21 mouse cellular contexts compared by ENCODE assay signal in genomic region chr6:149354826-149355495, GRCm38 (mm10). TPM values are rescaled to one million over a fixed set of nuclear protein-coding genes. Genes with fewer than 3 reads are reported as not detected.
DNase-seq lines count a peak whose midpoint lies in the region; ATAC-seq and TF ChIP-seq lines count a peak whose summit lies in the region.
"Had no signal": no experiment of that assay in that cellular context is flagged by ENCODE, and none has a peak within 500 bp of the region (broad histone marks: within the 10 kb centered on the region; RNA-seq: fewer than 3 reads in every experiment).

No protein-coding gene starts in this region.

- no peaks in the 10 kb centered on the region for H3K79me2 ChIP-seq in MEL (ENCODE audit: control insufficient read depth, insufficient read depth, low read length, poor library complexity)

- no peaks in the 10 kb centered on the region for H3K4me1 ChIP-seq in limb, embryonic 13.5 days
- no peaks in the 10 kb centered on the region for H3K4me1 ChIP-seq in limb, embryonic 10.5 days
- peaks cover 0 to 3% of the 10 kb centered on the region in 2 experiments; a peak in 2 of 4 replicates for H3K4me1 ChIP-seq in MEL (ENCODE audit: control insufficient read depth in 1 of 2, insufficient read depth in 2 of 2, low read length in 2 of 2)
- H3K4me1 ChIP-seq: embryonic facial prominence, embryonic 12.5 days; forebrain, embryonic 15.5 days; hindbrain, embryonic 13.5 days; liver, embryonic 13.5 days; midbrain, embryonic 13.5 days; stomach, embryonic 15.5 days had no signal

- no peaks in the 10 kb centered on the region for H3K27me3 ChIP-seq in limb, embryonic 13.5 days
- no peaks in the 10 kb centered on the region for H3K27me3 ChIP-seq in limb, embryonic 10.5 days (ENCODE audit: low read depth, poor library complexity, severe bottlenecking)
- H3K27me3 ChIP-seq in MEL (ENCODE audit: control insufficient read depth in 1 of 2, insufficient read depth in 2 of 2, low read length in 2 of 2), result no peaks in the 10 kb centered on the region
- H3K27me3 ChIP-seq in splenic B cell, adult 2 months (ENCODE audit: control insufficient read depth, insufficient read depth, low read length, poor library complexity, severe bottlenecking), result no peaks in the 10 kb centered on the region
- H3K27me3 ChIP-seq: embryonic facial prominence, embryonic 12.5 days; forebrain, embryonic 15.5 days; hindbrain, embryonic 13.5 days; liver, embryonic 13.5 days; midbrain, embryonic 13.5 days; stomach, embryonic 15.5 days had no signal

- WGBS in limb, embryonic 13.5 days, result 51% methylated on average over 4 of the region's 4 CpGs
- WGBS in limb, embryonic 10.5 days, result 80% methylated on average over 4 of the region's 4 CpGs

- no peak for DNase-seq in limb, embryonic 10.5 days (ENCODE audit: low spot score)
- DNase-seq in MEL (ENCODE audit: low read depth, low spot score), result peak; percentile 30
- DNase-seq in forelimb bud, embryonic 11.5 days (ENCODE audit: low read depth, low spot score), result peak; percentile 16
- peak; percentile 60 for DNase-seq in splenic B cell, adult 2 months (ENCODE audit: low read depth, low spot score)
- DNase-seq in layer of hippocampus, adult 9-11 months, result no peak
- DNase-seq in cerebellum, adult 9-11 months, result no peak
- DNase-seq: adrenal gland, postnatal 10 days; gastrocnemius, postnatal 10 days; heart, postnatal 10 days; kidney, postnatal 25 days; right cerebral cortex, postnatal 25 days; thymus, postnatal 14 days had no signal

- no peak for TF ChIP-seq EP300 in MEL (IDR thresholded peaks at IDR 0.05; ENCODE audit: low read depth in 1 of 2, low read length in 2 of 2)

- no peak overlapping the region for H3K4me3 ChIP-seq in limb, embryonic 13.5 days
- no peak overlapping the region for H3K4me3 ChIP-seq in limb, embryonic 10.5 days
- no peak overlapping the region for H3K4me3 ChIP-seq in MEL (ENCODE audit: control insufficient read depth in 1 of 2, insufficient read depth in 1 of 2, low read depth in 2 of 2, low read length in 2 of 2)
- H3K4me3 ChIP-seq: embryonic facial prominence, embryonic 12.5 days; forebrain, embryonic 15.5 days; hindbrain, embryonic 13.5 days; liver, embryonic 13.5 days; midbrain, embryonic 13.5 days; stomach, embryonic 15.5 days had no signal

- H3K9ac ChIP-seq in limb, embryonic 13.5 days, result no peak overlapping the region
- no peak overlapping the region for H3K9ac ChIP-seq in MEL (ENCODE audit: control insufficient read depth, low read depth, low read length, poor library complexity, severe bottlenecking)
- H3K9ac ChIP-seq: embryonic facial prominence, embryonic 12.5 days; forebrain, embryonic 15.5 days; hindbrain, embryonic 13.5 days; liver, embryonic 13.5 days; midbrain, embryonic 13.5 days; stomach, embryonic 15.5 days had no signal

- H3K4me2 ChIP-seq in limb, embryonic 13.5 days (replicated peaks), result no peak overlapping the region
- H3K4me2 ChIP-seq: embryonic facial prominence, embryonic 12.5 days; forebrain, embryonic 15.5 days; hindbrain, embryonic 13.5 days; liver, embryonic 13.5 days; midbrain, embryonic 13.5 days; stomach, embryonic 15.5 days had no signal

- ATAC-seq in limb, embryonic 13.5 days (ENCODE audit: low FRiP score, low read depth), result peak; percentile 75
- ATAC-seq: forebrain, embryonic 15.5 days; intestine, postnatal 0 days; lung, postnatal 0 days; midbrain, embryonic 13.5 days had no signal

- TF ChIP-seq CTCF in MEL (IDR thresholded peaks at IDR 0.05 in 2 of 3, conservative IDR thresholded peaks at IDR 0.05 in 1 of 3; ENCODE audit: control insufficient read depth in 1 of 3, insufficient read depth in 1 of 3, low read depth in 2 of 3, low read length in 3 of 3, poor library complexity in 1 of 3, severe bottlenecking in 1 of 3), result no peak

- H3K27ac ChIP-seq in limb, embryonic 13.5 days, result no peak overlapping the region
- H3K27ac ChIP-seq in limb, embryonic 10.5 days, result no peak overlapping the region
- peak overlapping the region; percentile 54 for H3K27ac ChIP-seq in MEL (ENCODE audit: control insufficient read depth, low read depth, low read length)
- H3K27ac ChIP-seq: embryonic facial prominence, embryonic 12.5 days; forebrain, embryonic 15.5 days; hindbrain, embryonic 13.5 days; liver, embryonic 13.5 days; midbrain, embryonic 13.5 days; stomach, embryonic 15.5 days had no signal

- no peak for TF ChIP-seq RAD21 in MEL (IDR thresholded peaks at IDR 0.05; ENCODE audit: low read depth, low read length)

- no peaks in the 10 kb centered on the region for H3K36me3 ChIP-seq in limb, embryonic 13.5 days
- no peaks in the 10 kb centered on the region for H3K36me3 ChIP-seq in limb, embryonic 10.5 days
- peaks cover 0 to 6% of the 10 kb centered on the region in 2 experiments; a peak in 2 of 4 replicates for H3K36me3 ChIP-seq in MEL (ENCODE audit: control insufficient read depth in 1 of 2, insufficient read depth in 2 of 2, low read length in 2 of 2)
- no peaks in the 10 kb centered on the region for H3K36me3 ChIP-seq in splenic B cell, adult 2 months (ENCODE audit: control insufficient read depth, insufficient read depth, low read length, poor library complexity, severe bottlenecking)
- H3K36me3 ChIP-seq: embryonic facial prominence, embryonic 12.5 days; forebrain, embryonic 15.5 days; hindbrain, embryonic 13.5 days; liver, embryonic 13.5 days; midbrain, embryonic 13.5 days; stomach, embryonic 15.5 days had no signal

- H3K9me3 ChIP-seq in limb, embryonic 13.5 days, result no peaks in the 10 kb centered on the region; the same call in 1 of the 2 replicates
- H3K9me3 ChIP-seq in limb, embryonic 10.5 days (replicated peaks), result no peaks in the 10 kb centered on the region
- H3K9me3 ChIP-seq in MEL (replicated peaks; ENCODE audit: insufficient read depth, low read length), result no peaks in the 10 kb centered on the region
- H3K9me3 ChIP-seq: embryonic facial prominence, embryonic 12.5 days; forebrain, embryonic 15.5 days; hindbrain, embryonic 13.5 days; stomach, embryonic 15.5 days had no signal

- TF ChIP-seq POLR2A in MEL (IDR thresholded peaks at IDR 0.05; ENCODE audit: control insufficient read depth in 1 of 2, insufficient read depth in 1 of 2, low read depth in 1 of 2, low read length in 2 of 2, poor library complexity in 1 of 2), result no peak

TF ChIP-seq in MEL, 35 proteins besides CTCF, POLR2A, EP300 and RAD21:
- TF ChIP-seq GATA1 (IDR thresholded peaks at IDR 0.05; ENCODE audit: low read depth, low read length), result no peak
- TF ChIP-seq TBP (IDR thresholded peaks at IDR 0.05; ENCODE audit: low read depth, low read length), result no peak
- TF ChIP-seq ZKSCAN1 (IDR thresholded peaks at IDR 0.05; ENCODE audit: low read depth, low read length), result no peak
- TF ChIP-seq SMC3 (IDR thresholded peaks at IDR 0.05; ENCODE audit: low read depth, low read length), result no peak
- no peak for TF ChIP-seq NELFE (IDR thresholded peaks at IDR 0.05; ENCODE audit: low read depth, low read length)
- TF ChIP-seq GABPA (IDR thresholded peaks at IDR 0.05; ENCODE audit: low read depth, low read length), result no peak
- no peak for TF ChIP-seq CHD2 (IDR thresholded peaks at IDR 0.05; ENCODE audit: low read length)
- TF ChIP-seq POLR2AphosphoS2 (IDR thresholded peaks at IDR 0.05; ENCODE audit: low read length), result no peak
- TF ChIP-seq CHD1 (IDR thresholded peaks at IDR 0.05; ENCODE audit: low read depth, low read length), result no peak
- no peak for TF ChIP-seq HCFC1 (IDR thresholded peaks at IDR 0.05; ENCODE audit: low read depth, low read length)
- TF ChIP-seq ELF1 (IDR thresholded peaks at IDR 0.05; ENCODE audit: low read depth, low read length), result no peak
- no peak for TF ChIP-seq JUND (IDR thresholded peaks at IDR 0.05; ENCODE audit: low read depth, low read length)
- no peak for TF ChIP-seq MYB (IDR thresholded peaks at IDR 0.05; ENCODE audit: low read depth, low read length)
- no peak for TF ChIP-seq ZMIZ1 (IDR thresholded peaks at IDR 0.05; ENCODE audit: low read depth, low read length)
- no peak for TF ChIP-seq MXI1 (IDR thresholded peaks at IDR 0.05; ENCODE audit: low read depth, low read length)
- no peak for TF ChIP-seq ETS1 (IDR thresholded peaks at IDR 0.05; ENCODE audit: low read depth, low read length)
- no peak for TF ChIP-seq UBTF (IDR thresholded peaks at IDR 0.05; ENCODE audit: borderline replicate concordance, insufficient read depth, low read depth, low read length)
- no peak for TF ChIP-seq E2F4 (IDR thresholded peaks at IDR 0.05; ENCODE audit: borderline replicate concordance, low read depth, low read length)
- no peak for TF ChIP-seq BHLHE40 (IDR thresholded peaks at IDR 0.05; ENCODE audit: borderline replicate concordance, low read depth, low read length)
- TF ChIP-seq ZC3H11A (IDR thresholded peaks at IDR 0.05; ENCODE audit: low read depth, low read length), result no peak

RNA-seq across cellular contexts. Expression of gene Resf1, which starts 45.7 kb away (rescaled TPM):
- 59.9 and 63.9 TPM in 2 replicates for polyA plus RNA-seq in limb, embryonic 13.5 days (2015; fragmentation: Nextera tagmentation; extraction: Ambion mirVana)
- 51.8 and 61.6 TPM in 2 replicates for polyA plus RNA-seq in limb, embryonic 10.5 days (2016; fragmentation: Nextera tagmentation; extraction: Ambion mirVana)
- 12.8 and 12.9 TPM in 2 replicates for total RNA-seq in MEL (2012; rRNA removed)
- 100 to 1,000 TPM in 1 of 2 experiments, 10 to 100 TPM in 1; 20.4 to 103 TPM for polyA plus RNA-seq in MEL (2012; ENCODE audit: insufficient read depth in 1 of 2, insufficient read length in 2 of 2, low read depth in 1 of 2, low replicate concordance in 2 of 2, missing spikeins in 1 of 2)

RNA-seq across cellular contexts. Expression of gene Bicd1, which starts 53.7 kb away (rescaled TPM):
- 5.7 and 6.1 TPM in 2 replicates for polyA plus RNA-seq in limb, embryonic 13.5 days (2015; fragmentation: Nextera tagmentation; extraction: Ambion mirVana)
- 5.0 and 5.6 TPM in 2 replicates for polyA plus RNA-seq in limb, embryonic 10.5 days (2016; fragmentation: Nextera tagmentation; extraction: Ambion mirVana)
- 1.7 and 2.5 TPM in 2 replicates for total RNA-seq in MEL (2012; rRNA removed)
- polyA plus RNA-seq in MEL (2012; ENCODE audit: insufficient read depth in 1 of 2, insufficient read length in 2 of 2, low read depth in 1 of 2, low replicate concordance in 2 of 2, missing spikeins in 1 of 2), result 1 to 10 TPM in 1 of 2 experiments, not detected in 1; 1.6 TPM

Comparison
In these comparisons a context has a peak if more than half of its experiments do, and no peak if none do; other contexts are left out.
1. DNase-seq: peak in MEL (single experiment), forelimb bud, embryonic 11.5 days (single experiment) and splenic B cell, adult 2 months (single experiment); none in limb, embryonic 10.5 days (single experiment), layer of hippocampus, adult 9-11 months (single experiment) and cerebellum, adult 9-11 months (single experiment).